Mouse (Mus musculus): ENCODE results near the gene Heatr5a. TPM values are rescaled to one million over a fixed set of nuclear protein-coding genes. Genes with fewer than 3 reads are reported as not detected.
A peak's percentile ranks its signal among the peaks of the same experiment; 100 is the strongest.

The Heatr5a gene
- polyA plus RNA-seq, 1 experiment from 2014 or later, result 17.9 TPM

DNA sequence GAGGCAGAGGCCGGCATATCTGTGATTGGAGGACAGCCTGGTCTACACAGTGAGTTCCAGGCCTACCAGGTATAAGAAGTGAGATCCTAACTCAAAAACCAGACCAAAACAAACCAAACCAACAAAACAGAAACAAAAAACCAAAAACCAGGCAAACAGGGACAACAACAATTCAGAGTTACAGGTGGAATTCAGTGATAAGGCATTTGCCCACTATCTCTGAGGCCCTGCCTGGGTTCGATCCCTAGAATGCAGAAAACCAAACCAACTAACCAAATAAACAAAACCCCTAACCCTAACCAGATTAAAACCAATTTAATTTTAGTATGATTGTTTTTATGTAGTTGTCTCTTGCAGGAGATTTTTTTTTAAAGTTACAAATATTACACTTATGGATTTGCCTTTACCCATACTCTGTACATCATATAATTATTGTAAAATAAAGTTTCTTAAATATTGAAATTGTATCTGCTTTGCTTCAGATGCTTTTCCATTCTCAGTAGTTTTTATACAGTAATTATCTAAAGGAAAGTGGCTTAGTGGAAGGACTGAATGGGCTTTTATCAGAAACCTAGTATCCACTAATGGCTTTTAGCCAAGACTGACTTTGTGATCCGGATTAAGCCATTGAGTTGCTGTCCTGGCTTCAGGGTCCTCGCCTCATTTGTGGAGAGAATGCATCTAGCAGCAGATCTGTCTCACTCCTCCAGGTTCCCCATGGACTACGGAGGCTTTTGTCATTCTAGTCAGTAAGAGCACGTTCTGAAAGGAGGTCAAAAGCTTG lies 128.8 kb downstream of the Heatr5a start:
- H3K4me3 ChIP-seq (ENCODE audit: low read depth, low read length), result no peak overlapping the region

GRCm38 (mm10) chr12:51839856-51840255 lies 131.3 kb downstream of the Heatr5a start:
- Histone ChIP-seq H3K27ac (ENCODE audit: low read length) (no peak overlapping the region), H3K4me3 (ENCODE audit: low read depth, low read length) (no peak overlapping the region), H3K36me3 (ENCODE audit: control insufficient read depth, insufficient read depth, low read length) (no peaks in the 10 kb centered on the region), H3K27me3 (ENCODE audit: control insufficient read depth, insufficient read depth, low read length) (no peaks in the 10 kb centered on the region), H3K4me2 (replicated peaks; ENCODE audit: low read depth, low read length) (no peak overlapping the region), H3K9me3 (ENCODE audit: control insufficient read depth, low read depth, low read length) (no peaks in the 10 kb centered on the region), H3K9ac (replicated peaks; ENCODE audit: low read depth, low read length) (no peak overlapping the region), H3K4me1 (ENCODE audit: control insufficient read depth, insufficient read depth, low read length) (peaks cover 2% of the 10 kb centered on the region; the same call in 1 of the 2 replicates)
- 88% methylated on average over 1 of the region's 1 CpGs for WGBS
- no peak for ATAC-seq (ENCODE audit: insufficient number of reproducible peaks, insufficient read depth, low FRiP score, low read depth)

More for the DNA sequence above, 128.8 kb downstream of the Heatr5a start:
- Histone ChIP-seq H3K27me3 (ENCODE audit: control insufficient read depth, insufficient read depth, low read length) (no peaks in the 10 kb centered on the region), H3K9me3 (ENCODE audit: control insufficient read depth, low read depth, low read length) (no peaks in the 10 kb centered on the region), H3K27ac (ENCODE audit: low read length) (no peak overlapping the region), H3K4me1 (ENCODE audit: control insufficient read depth, insufficient read depth, low read length) (peaks cover 2% of the 10 kb centered on the region; the same call in 1 of the 2 replicates), H3K9ac (replicated peaks; ENCODE audit: low read depth, low read length) (no peak overlapping the region), H3K36me3 (ENCODE audit: control insufficient read depth, insufficient read depth, low read length) (no peaks in the 10 kb centered on the region), H3K4me2 (replicated peaks; ENCODE audit: low read depth, low read length) (no peak overlapping the region)
- ATAC-seq (ENCODE audit: insufficient number of reproducible peaks, insufficient read depth, low FRiP score, low read depth), result no peak
- WGBS, result 63% methylated on average over 6 of the region's 6 CpGs

DNA sequence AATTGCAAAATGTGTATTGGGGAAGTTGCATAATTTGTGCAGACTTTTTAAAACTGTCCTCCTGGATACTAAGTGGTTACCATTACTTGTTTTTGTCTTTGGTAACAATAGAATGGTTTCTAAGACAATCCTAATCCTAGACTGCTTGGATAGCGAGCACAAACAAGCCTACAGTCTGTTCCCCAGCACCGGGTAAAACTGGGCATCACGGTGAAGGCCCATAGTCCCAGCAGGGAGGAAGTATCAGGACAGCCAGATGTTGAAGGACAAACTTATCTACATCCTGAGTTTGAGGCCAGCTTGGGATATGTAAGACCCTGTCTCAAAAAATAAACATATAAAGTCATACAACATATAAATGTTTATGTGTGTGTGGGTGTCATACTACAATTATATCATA lies 135.9 kb downstream of the Heatr5a start:
- WGBS, result 59% methylated on average over 3 of the region's 3 CpGs
- no peak overlapping the region for H3K4me3 ChIP-seq (ENCODE audit: low read depth, low read length)
- no peak overlapping the region for H3K27ac ChIP-seq (ENCODE audit: low read length)
- H3K9ac ChIP-seq (replicated peaks; ENCODE audit: low read depth, low read length), result no peak overlapping the region
- no peaks in the 10 kb centered on the region for H3K9me3 ChIP-seq (ENCODE audit: control insufficient read depth, low read depth, low read length)
- H3K4me1 ChIP-seq (ENCODE audit: control insufficient read depth, insufficient read depth, low read length), result no peaks in the 10 kb centered on the region
- ATAC-seq (ENCODE audit: insufficient number of reproducible peaks, insufficient read depth, low FRiP score, low read depth), result no peak
- no peak overlapping the region for H3K4me2 ChIP-seq (replicated peaks; ENCODE audit: low read depth, low read length)
- H3K36me3 ChIP-seq (ENCODE audit: control insufficient read depth, insufficient read depth, low read length), result no peaks in the 10 kb centered on the region
- H3K27me3 ChIP-seq (ENCODE audit: control insufficient read depth, insufficient read depth, low read length), result no peaks in the 10 kb centered on the region

DNA sequence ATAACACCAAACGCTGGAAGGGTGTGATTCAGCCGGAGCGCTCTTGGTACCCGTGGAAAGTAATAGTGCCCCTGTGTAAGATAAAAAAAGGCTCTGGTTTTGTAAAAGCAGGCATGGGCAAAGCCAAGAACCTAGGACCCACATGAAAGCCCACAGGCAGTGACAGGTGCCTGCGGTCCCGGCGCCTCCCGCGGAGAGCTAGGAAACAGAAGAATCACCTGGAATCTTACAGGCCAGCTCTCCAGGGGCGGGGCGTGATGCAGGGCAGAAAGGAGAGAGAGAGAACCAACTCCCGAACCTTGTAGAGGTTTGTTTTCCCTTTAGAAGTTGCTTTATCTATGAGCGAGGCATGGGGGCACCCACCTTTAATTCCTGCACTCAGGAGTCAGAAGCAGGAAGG lies 139.2 kb downstream of the Heatr5a start:
- no peak for ATAC-seq (ENCODE audit: insufficient number of reproducible peaks, insufficient read depth, low FRiP score, low read depth)
- Histone ChIP-seq H3K27me3 (ENCODE audit: control insufficient read depth, insufficient read depth, low read length) (no peaks in the 10 kb centered on the region), H3K4me3 (ENCODE audit: low read depth, low read length) (no peak overlapping the region), H3K27ac (ENCODE audit: low read length) (no peak overlapping the region), H3K9ac (replicated peaks; ENCODE audit: low read depth, low read length) (no peak overlapping the region), H3K4me2 (replicated peaks; ENCODE audit: low read depth, low read length) (no peak overlapping the region), H3K4me1 (ENCODE audit: control insufficient read depth, insufficient read depth, low read length) (peaks cover 4% of the 10 kb centered on the region; the same call in 1 of the 2 replicates), H3K36me3 (ENCODE audit: control insufficient read depth, insufficient read depth, low read length) (no peaks in the 10 kb centered on the region), H3K9me3 (ENCODE audit: control insufficient read depth, low read depth, low read length) (no peaks in the 10 kb centered on the region)
- WGBS, result 82% methylated on average over 13 of the region's 13 CpGs

GRCm38 (mm10) chr12:51831296-51831695 lies 139.8 kb downstream of the Heatr5a start:
- ATAC-seq (ENCODE audit: insufficient number of reproducible peaks, insufficient read depth, low FRiP score, low read depth), result no peak
- Histone ChIP-seq H3K9ac (replicated peaks; ENCODE audit: low read depth, low read length) (no peak overlapping the region), H3K4me1 (ENCODE audit: control insufficient read depth, insufficient read depth, low read length) (peaks cover 4% of the 10 kb centered on the region; the same call in 1 of the 2 replicates), H3K4me2 (replicated peaks; ENCODE audit: low read depth, low read length) (no peak overlapping the region), H3K4me3 (ENCODE audit: low read depth, low read length) (no peak overlapping the region), H3K27ac (ENCODE audit: low read length) (no peak overlapping the region), H3K27me3 (ENCODE audit: control insufficient read depth, insufficient read depth, low read length) (no peaks in the 10 kb centered on the region), H3K9me3 (ENCODE audit: control insufficient read depth, low read depth, low read length) (no peaks in the 10 kb centered on the region), H3K36me3 (ENCODE audit: control insufficient read depth, insufficient read depth, low read length) (no peaks in the 10 kb centered on the region)
- WGBS, result 86% methylated on average over 3 of the region's 3 CpGs

- H3K27me3 ChIP-seq (ENCODE audit: control insufficient read depth, insufficient read depth, low read length), result no peaks in the 10 kb centered on the region
- 86% methylated on average over 1 of the region's 1 CpGs for WGBS
- peak overlapping the region; percentile 78 for H3K4me2 ChIP-seq (replicated peaks; ENCODE audit: low read depth, low read length)
- no peak overlapping the region for H3K27ac ChIP-seq (ENCODE audit: low read length)
- H3K9ac ChIP-seq (replicated peaks; ENCODE audit: low read depth, low read length), result no peak overlapping the region
- H3K4me1 ChIP-seq (ENCODE audit: control insufficient read depth, insufficient read depth, low read length), result peaks cover 4% of the 10 kb centered on the region; the same call in 1 of the 2 replicates
- H3K4me3 ChIP-seq (ENCODE audit: low read depth, low read length), result peak overlapping the region; percentile 92; the same call in 1 of the 2 replicates
- no peaks in the 10 kb centered on the region for H3K9me3 ChIP-seq (ENCODE audit: control insufficient read depth, low read depth, low read length)
- no peak for ATAC-seq (ENCODE audit: insufficient number of reproducible peaks, insufficient read depth, low FRiP score, low read depth)
- no peaks in the 10 kb centered on the region; the same call in 1 of the 2 replicates for H3K36me3 ChIP-seq (ENCODE audit: control insufficient read depth, insufficient read depth, low read length)
These were observed 140.4 kb downstream of the Heatr5a start for GRCm38 (mm10) chr12:51830671-51831070.

DNA sequence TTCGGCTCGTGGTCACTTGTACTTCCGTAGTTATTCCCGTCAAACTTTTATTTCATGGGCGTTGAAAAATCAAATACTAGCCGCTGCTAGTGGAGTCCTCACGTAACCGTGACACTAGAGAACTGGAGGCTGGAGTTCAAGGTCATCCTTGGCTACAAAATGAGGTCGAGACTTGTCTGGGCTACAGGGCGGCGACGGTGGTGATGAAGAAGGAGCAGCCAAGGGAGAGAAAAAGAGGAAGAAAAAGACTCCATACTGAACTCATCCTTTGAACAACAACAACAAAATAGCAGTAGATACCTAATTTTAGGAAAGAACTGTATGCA lies 141.1 kb downstream of the Heatr5a start:
- WGBS, result 0% methylated on average over 12 of the region's 12 CpGs

DNA sequence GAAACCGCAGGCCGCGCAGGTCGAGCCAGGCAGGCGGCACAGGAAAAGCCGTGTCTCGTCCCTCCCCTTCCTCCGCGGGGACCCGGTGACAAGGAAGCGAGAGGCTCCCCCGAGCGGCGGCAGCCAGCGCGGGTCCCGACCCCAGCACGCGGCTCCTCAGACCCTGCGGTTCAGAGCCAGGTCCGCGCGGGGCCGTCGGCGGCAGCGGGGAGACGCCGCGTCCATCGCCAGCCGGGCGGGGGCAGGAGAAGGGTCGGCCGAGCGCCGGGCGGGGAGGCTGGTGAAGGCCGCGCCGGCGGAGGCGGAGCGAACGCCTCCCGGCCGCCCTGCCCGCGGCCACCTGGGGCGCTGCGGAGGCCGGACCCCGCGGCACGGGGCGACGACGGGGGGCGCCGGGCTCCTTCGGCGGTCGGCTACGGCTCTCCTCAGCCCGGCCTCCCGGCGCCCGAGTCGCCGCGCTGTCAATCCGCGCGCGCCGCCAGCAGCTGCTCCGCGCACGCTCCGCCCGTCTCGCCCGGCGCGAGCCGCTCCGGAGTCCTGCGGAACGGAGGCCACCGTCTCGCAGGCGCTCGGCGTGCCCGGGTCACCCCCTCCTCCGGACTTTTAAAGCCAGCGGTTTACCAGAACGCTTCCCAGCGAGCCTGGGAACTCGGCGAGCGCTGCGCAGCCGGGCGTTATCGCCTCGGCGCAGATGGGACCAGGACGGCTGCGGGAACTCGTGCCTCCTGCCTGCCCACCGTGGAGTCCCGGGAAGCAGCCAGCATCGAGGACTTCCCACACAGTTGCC lies 141.6 kb downstream of the Heatr5a start, which contains the start of gene Hectd1:
Gene Hectd1, minus strand, starts transcription at position 247 of the 787 bp plus-strand sequence.
- Histone ChIP-seq H3K9ac (replicated peaks; ENCODE audit: low read depth, low read length) (peak within 1 kb of the TSS; percentile 99), H3K9me3 (ENCODE audit: control insufficient read depth, low read depth, low read length) (no peaks in the 10 kb centered on the region), H3K4me2 (replicated peaks; ENCODE audit: low read depth, low read length) (peak within 1 kb of the TSS; percentile 78), H3K27ac (ENCODE audit: low read length) (peak within 1 kb of the TSS; percentile 99), H3K4me3 (ENCODE audit: low read depth, low read length) (peak within 1 kb of the TSS; percentile 92), H3K27me3 (ENCODE audit: control insufficient read depth, insufficient read depth, low read length) (no peaks in the 10 kb centered on the region), H3K36me3 (ENCODE audit: control insufficient read depth, insufficient read depth, low read length) (peaks cover 8% of the 10 kb centered on the region), H3K4me1 (ENCODE audit: control insufficient read depth, insufficient read depth, low read length) (peaks cover 4% of the 10 kb centered on the region; the same call in 1 of the 2 replicates)
- under 1% methylated on average over 82 of the region's 114 CpGs for WGBS
- ATAC-seq (ENCODE audit: insufficient number of reproducible peaks, insufficient read depth, low FRiP score, low read depth), result peak; percentile 95

More for the DNA sequence above, 141.1 kb downstream of the Heatr5a start:
- peaks cover 4% of the 10 kb centered on the region for H3K36me3 ChIP-seq (ENCODE audit: control insufficient read depth, insufficient read depth, low read length)
- H3K4me2 ChIP-seq (replicated peaks; ENCODE audit: low read depth, low read length), result peak overlapping the region; percentile 78
- H3K27me3 ChIP-seq (ENCODE audit: control insufficient read depth, insufficient read depth, low read length), result no peaks in the 10 kb centered on the region
- peaks cover 4% of the 10 kb centered on the region; the same call in 1 of the 2 replicates for H3K4me1 ChIP-seq (ENCODE audit: control insufficient read depth, insufficient read depth, low read length)
- H3K9me3 ChIP-seq (ENCODE audit: control insufficient read depth, low read depth, low read length), result no peaks in the 10 kb centered on the region
- peak overlapping the region; percentile 99 for H3K9ac ChIP-seq (replicated peaks; ENCODE audit: low read depth, low read length)
- H3K4me3 ChIP-seq (ENCODE audit: low read depth, low read length), result peak overlapping the region; percentile 92
- H3K27ac ChIP-seq (ENCODE audit: low read length), result peak overlapping the region; percentile 99
- no peak for ATAC-seq (ENCODE audit: insufficient number of reproducible peaks, insufficient read depth, low FRiP score, low read depth)

Data from stomach, embryonic 14.5 days (tissue).